Mouse (Mus musculus) testis, adult 2 months (tissue): ENCODE results near the gene Clec11a.

Source experiments
- CTCF ChIP-seq: fragments of 200-500 bp; IDR thresholded peaks from 2 replicates; pipeline ENCODE4 v1.5.1; 2012; ENCODE audit warnings: low read depth, mild to moderate bottlenecking, inconsistent platforms, low read length, moderate library complexity; ENCODE audit not compliant: control insufficient read depth, insufficient read depth, insufficient replicate concordance
- POLR2A ChIP-seq: fragments of 200-500 bp; IDR thresholded peaks from 2 replicates; pipeline ENCODE4 v1.6.1; 2012; ENCODE audit warnings: low read depth, mild to moderate bottlenecking, inconsistent platforms, low read length, moderate library complexity; ENCODE audit not compliant: control insufficient read depth

DNA sequence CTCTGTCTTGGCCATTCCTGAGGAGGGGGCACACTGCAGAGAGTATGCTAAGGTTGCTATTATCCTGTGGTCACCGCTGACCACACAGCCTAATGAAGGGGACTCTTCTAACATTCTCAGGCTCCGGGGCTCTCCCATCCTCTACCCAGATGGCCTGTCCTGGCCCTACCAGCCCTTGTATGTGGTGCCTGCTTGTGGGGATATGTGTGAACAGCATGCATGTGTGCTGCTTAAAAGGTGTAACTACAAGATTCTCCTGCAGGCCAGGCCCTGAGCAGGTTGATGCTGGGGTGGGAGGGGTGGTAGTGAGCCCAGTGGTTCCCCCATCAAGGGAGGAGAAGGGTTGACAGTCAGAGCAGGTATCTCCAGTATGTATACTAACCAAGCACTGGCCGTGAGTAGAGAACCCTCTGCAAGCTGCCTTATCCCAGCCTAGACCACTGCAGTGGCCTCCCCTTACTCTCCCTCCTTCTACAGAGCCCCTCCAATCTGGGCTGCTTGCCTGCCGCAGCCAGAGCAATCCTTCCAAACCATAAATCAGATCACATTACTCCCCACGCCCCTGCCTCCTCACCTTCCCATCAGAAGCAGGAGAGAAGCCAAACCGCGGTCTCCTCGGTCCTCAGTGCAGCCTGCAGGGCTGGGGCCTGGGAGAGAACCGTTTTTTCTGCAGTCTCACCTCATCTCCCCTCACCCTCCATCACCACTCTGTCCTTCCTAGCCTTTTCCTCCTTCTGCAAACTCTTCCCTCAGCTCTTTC, 739 bp upstream of the Clec11a start:
- TF ChIP-seq CTCF (no peak), POLR2A (no peak)
